Mouse (Mus musculus): ENCODE data around the gene Tia1. TPM values are rescaled to one million over a fixed set of nuclear protein-coding genes. Genes with fewer than 3 reads are reported as not detected.
A peak's percentile ranks its signal among the peaks of the same experiment; 100 is the strongest.
"Not testable (repeated sequence)": the region's sequence is repeated elsewhere in the genome, so short reads cannot be mapped to it uniquely, and the experiment has no call there.

The Tia1 gene
- polyA plus RNA-seq, 1 experiment from 2014 or later, result 401 TPM

DNA sequence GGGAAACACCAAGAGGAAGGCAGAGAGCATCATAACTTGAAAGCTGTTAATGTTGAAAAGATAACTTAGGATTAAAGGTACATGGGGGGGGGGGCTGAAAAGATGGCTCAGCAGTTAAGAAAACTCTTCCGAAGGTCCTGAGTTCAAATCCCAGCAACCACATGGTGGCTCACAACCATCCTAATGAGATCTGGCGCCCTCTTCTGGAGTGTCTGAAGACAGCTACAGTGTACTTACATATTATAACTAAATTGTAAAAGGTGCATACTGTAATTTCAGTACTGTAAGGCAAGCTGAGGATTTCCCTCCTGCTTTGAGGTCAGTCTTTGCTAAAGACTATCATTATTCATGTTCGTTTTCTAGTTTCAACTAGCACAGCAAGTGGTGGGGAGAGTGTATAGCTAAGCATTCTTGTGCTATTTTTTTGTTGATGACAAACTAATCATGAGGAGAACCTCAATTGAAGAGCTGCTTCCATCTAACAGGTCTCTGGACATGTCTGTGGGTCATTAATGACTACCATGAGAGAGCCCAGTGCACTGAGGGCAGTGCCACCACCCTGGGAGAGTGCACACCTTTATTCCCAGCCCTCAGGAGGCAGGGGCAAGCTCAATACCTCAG is 33.8 kb upstream of the Tia1 start:
- no peak for ATAC-seq
- no peaks in the 10 kb centered on the region for H3K27me3 ChIP-seq
- no peaks in the 10 kb centered on the region for H3K9me3 ChIP-seq
- H3K27ac ChIP-seq, result peak overlapping the region; percentile 94
- peaks cover 39% of the 10 kb centered on the region for H3K4me1 ChIP-seq (replicated peaks)
- H3K9ac ChIP-seq (replicated peaks), result peak overlapping the region; percentile 72
- peaks cover 18% of the 10 kb centered on the region; the same call in 1 of the 2 replicates for H3K36me3 ChIP-seq
- H3K4me3 ChIP-seq (replicated peaks), result peak overlapping the region; percentile 83
- H3K4me2 ChIP-seq (replicated peaks), result peak overlapping the region; percentile 63
- 57% methylated on average over 3 of the region's 3 CpGs for WGBS

DNA sequence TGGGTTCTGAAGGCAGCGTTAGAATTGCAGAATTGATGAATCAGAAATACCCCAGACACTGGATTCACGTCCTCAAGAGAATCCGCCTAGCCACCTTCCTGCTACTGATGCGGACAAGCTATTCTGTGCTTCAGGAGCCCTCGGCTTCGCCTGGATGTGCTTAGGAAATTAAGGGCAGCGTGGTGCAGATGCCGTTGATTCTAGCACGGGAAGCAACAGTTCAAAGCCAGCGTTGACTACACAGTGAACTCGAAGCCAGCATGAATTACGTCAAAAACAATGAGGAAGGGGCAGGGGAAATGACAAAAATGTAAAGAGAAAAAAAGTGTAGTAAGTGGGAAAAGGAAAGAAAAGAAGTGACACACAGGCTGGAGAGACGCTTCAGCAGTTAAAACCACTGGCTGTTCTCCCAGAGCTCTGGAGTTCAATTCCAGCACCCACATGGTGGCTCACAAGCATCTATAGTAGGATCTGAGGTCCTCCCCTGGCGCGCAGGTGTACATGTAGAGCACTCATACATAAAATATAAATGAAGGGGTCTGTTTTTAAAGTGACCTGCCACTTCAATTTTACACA is 33.2 kb upstream of the Tia1 start, which contains the start of gene Snrpg:
Snrpg (plus strand) TSS at position 541 of the 576 bp plus-strand sequence.
- Histone ChIP-seq H3K36me3 (peaks cover 20% of the 10 kb centered on the region; the same call in 1 of the 2 replicates), H3K9ac (replicated peaks) (peak within 1 kb of the TSS; percentile 87), H3K4me2 (replicated peaks) (peak within 1 kb of the TSS; percentile 97), H3K4me3 (replicated peaks) (peak within 1 kb of the TSS; percentile 83), H3K27me3 (no peaks in the 10 kb centered on the region), H3K27ac (peak within 1 kb of the TSS; percentile 94), H3K4me1 (replicated peaks) (peaks cover 39% of the 10 kb centered on the region), H3K9me3 (no peaks in the 10 kb centered on the region)
- ATAC-seq, result 0 out of 2 replicates have a peak, but pooled peaks have one; percentile 2
- WGBS, result 14% methylated on average over 15 of the region's 15 CpGs

DNA sequence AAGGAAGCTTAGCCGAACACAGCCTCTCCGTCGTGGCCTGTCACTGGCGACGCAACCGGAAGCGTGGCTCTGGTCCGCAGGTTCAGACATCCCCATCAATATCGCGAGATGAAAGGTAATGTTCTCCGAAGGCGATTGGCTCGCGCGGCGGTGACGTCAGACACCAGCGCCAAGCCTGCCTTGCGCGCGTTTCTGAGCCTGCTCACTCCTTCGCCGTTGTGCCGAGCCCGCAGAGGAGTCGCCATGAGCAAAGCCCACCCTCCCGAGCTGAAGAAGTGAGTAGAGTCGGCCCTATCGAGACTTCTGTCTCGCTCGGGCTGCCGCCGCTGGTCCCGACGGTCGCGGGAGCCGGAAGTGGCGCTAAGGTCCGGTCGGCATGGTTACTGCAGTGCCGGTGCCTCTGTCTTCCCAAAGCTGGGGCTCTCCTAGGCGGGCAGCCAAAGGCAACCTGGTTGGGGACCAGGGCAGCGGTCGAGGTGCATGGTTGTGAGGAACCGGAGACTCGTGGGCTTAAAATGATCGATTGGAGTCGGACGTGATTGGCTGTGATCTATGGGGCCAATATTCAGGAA is 32.6 kb upstream of the Tia1 start:
- Histone ChIP-seq H3K9ac (replicated peaks) (peak overlapping the region; percentile 87), H3K27ac (peak overlapping the region; percentile 94), H3K9me3 (no peaks in the 10 kb centered on the region), H3K27me3 (no peaks in the 10 kb centered on the region), H3K4me3 (replicated peaks) (peak overlapping the region; percentile 83), H3K36me3 (peaks cover 24% of the 10 kb centered on the region), H3K4me2 (replicated peaks) (peak overlapping the region; percentile 97), H3K4me1 (replicated peaks) (peaks cover 34% of the 10 kb centered on the region)
- under 1% methylated on average over 50 of the region's 50 CpGs for WGBS
- ATAC-seq, result peak; percentile 97

DNA sequence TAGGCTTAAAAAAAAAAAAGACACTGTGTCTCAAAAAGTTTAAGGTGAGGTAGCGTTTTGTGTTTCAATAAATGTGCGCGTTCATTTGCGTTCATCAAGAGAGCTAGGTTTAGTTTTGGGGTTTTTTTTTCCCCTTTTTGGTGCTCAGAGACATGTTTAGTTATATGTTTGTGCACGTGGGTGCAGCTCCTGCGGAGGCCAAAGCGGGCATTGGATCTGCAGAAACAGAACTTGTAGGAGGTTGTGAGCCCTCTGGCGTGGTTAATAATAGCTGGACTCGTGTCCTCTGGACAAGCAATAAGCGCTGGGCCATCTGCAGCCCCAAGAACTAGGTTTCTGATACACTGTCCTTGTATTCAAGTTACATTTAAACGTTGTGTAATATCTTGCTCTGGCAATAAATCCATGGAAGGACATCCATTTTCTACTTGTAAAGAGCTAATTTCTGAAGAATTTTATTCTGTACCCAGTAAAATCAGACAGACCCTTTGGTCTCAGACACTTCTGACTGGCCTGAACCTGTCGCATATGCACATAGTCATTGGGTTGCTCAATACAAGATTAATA is 32.0 kb upstream of the Tia1 start:
- ATAC-seq, result no peak
- Histone ChIP-seq H3K27ac (peak overlapping the region; percentile 94), H3K4me2 (replicated peaks) (peak overlapping the region; percentile 97), H3K36me3 (peaks cover 30% of the 10 kb centered on the region), H3K27me3 (no peaks in the 10 kb centered on the region), H3K9me3 (no peaks in the 10 kb centered on the region), H3K9ac (replicated peaks) (peak overlapping the region; percentile 87), H3K4me3 (replicated peaks) (peak overlapping the region; percentile 83), H3K4me1 (replicated peaks) (peaks cover 28% of the 10 kb centered on the region)
- WGBS, result 5% methylated on average over 12 of the region's 12 CpGs

DNA sequence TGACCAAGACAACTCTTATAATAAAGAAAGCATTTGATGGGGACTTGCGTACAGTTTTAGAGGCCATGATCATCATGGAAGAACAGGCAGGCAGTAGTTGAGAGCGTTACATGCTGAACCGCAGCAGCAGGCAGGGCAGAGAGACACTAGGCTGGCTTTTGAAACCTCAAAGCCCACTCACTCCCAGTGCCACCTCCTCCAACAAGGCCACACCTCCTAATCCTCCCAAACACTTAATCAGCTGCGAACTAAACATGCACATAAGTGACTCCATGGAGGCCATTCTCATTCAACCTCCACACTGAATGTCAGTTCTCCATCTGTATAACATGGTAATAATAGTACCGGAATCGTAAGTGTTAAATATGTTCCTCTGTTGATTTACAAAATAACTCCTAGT is 30.5 kb upstream of the Tia1 start:
- no peaks in the 10 kb centered on the region for H3K9me3 ChIP-seq
- H3K4me3 ChIP-seq (replicated peaks), result no peak overlapping the region
- peaks cover 39% of the 10 kb centered on the region for H3K36me3 ChIP-seq
- H3K4me1 ChIP-seq (replicated peaks), result peaks cover 26% of the 10 kb centered on the region
- H3K4me2 ChIP-seq (replicated peaks), result no peak overlapping the region
- H3K27me3 ChIP-seq, result no peaks in the 10 kb centered on the region
- 90% methylated on average over 6 of the region's 6 CpGs for WGBS
- ATAC-seq, result no peak
- H3K27ac ChIP-seq, result no peak overlapping the region
- no peak overlapping the region for H3K9ac ChIP-seq (replicated peaks)

DNA sequence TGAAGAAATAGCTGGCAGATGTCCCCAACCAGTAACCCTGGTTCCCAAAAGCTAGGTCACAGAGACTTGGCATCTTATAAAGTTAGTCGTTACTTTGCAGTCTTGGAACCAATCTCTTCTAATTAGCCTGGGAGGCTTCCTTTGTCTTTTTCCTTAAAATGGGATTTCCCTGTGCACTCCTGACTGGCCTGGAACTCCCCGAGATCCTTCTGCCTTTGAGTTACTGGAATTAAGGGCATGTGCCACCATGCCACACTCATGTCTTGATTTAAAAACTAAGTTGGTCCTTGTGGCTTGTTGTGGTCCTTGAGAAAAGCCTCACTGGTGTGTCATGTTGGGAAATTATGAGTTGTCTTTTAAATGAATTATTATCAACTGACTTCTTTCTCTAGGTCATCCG is 25.7 kb upstream of the Tia1 start:
- Histone ChIP-seq H3K9me3 (no peaks in the 10 kb centered on the region), H3K36me3 (peaks cover 44% of the 10 kb centered on the region), H3K27ac (no peak overlapping the region), H3K4me1 (replicated peaks) (peaks cover 3% of the 10 kb centered on the region), H3K4me2 (replicated peaks) (no peak overlapping the region), H3K4me3 (replicated peaks) (no peak overlapping the region), H3K27me3 (no peaks in the 10 kb centered on the region), H3K9ac (replicated peaks) (no peak overlapping the region)
- 90% methylated on average over 3 of the region's 3 CpGs for WGBS
- no peak for ATAC-seq

DNA sequence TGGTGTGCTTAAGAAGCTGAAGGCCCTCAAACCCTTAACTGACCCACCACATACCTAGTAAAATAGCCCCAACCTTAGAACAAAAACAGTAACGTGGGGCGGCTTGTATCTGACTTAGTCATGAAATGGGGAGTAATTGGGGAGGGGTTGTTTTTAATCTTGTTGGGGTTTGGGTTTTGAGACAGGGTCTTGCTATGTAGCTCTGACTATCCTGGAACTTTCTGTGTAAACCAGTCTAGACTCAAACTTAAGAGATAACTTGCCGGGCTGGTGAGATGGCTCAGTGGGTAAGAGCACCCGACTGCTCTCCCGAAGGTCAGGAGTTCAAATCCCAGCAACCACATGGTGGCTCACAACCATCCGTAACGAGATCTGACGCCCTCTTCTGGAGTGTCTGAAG is 23.9 kb upstream of the Tia1 start:
- H3K27me3 ChIP-seq; H3K9me3 ChIP-seq; H3K4me3 ChIP-seq (replicated peaks); H3K4me2 ChIP-seq (replicated peaks); H3K4me1 ChIP-seq (replicated peaks); H3K9ac ChIP-seq (replicated peaks); ATAC-seq; H3K27ac ChIP-seq: not testable (repeated sequence)
- peaks cover 48% of the 10 kb centered on the region for H3K36me3 ChIP-seq
- WGBS, result 83% methylated on average over 8 of the region's 8 CpGs

DNA sequence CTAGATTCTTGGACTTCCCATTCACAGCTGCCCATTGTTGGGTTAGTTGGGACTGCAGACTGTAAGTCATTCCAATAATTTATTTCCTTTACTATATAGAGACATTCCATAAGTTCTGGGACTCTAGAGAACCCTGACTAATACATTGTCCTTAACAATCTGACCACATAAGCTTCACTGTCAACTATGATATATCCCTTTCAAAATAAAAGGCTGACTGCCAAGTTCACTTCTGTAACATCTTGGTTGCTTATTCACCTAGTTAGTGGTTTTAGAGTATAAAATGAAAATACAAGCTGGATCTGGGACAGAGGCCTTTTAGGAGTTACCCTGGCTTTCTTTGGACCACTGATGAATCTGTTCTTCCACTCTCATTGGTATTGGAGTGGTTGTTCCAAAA is 21.5 kb upstream of the Tia1 start:
- H3K4me3 ChIP-seq (replicated peaks), result no peak overlapping the region
- no peaks in the 10 kb centered on the region for H3K9me3 ChIP-seq
- no peak overlapping the region for H3K27ac ChIP-seq
- ATAC-seq, result no peak
- no peaks in the 10 kb centered on the region for H3K27me3 ChIP-seq
- 0 out of 2 replicates have a peak, but pooled peaks cover 3% of the 10 kb centered on the region for H3K4me1 ChIP-seq (replicated peaks)
- H3K9ac ChIP-seq (replicated peaks), result no peak overlapping the region
- H3K4me2 ChIP-seq (replicated peaks), result no peak overlapping the region
- peaks cover 51% of the 10 kb centered on the region for H3K36me3 ChIP-seq

DNA sequence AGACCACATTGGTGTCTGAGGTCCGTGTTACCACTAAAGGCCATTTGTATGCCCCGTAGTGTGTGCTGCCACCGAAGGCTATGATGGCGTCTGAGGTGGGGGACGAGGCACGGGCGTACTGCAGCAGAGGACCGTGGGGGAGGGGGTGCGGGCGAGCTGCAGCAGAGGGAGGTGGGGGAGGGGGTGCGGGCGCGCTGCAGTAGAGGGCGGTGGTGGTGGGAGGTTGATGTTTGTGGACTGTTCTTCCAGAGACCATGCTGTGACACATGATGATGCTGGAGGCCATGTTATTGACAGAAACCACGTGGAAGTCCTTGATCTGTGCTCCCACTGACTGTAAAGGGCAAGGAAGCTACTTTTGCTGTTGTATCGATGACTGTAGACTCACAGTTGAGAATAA is 20.6 kb upstream of the Tia1 start:
- H3K27ac ChIP-seq, result no peak overlapping the region
- H3K9me3 ChIP-seq, result no peaks in the 10 kb centered on the region
- H3K9ac ChIP-seq (replicated peaks), result no peak overlapping the region
- 0 out of 2 replicates have a peak, but pooled peaks cover 3% of the 10 kb centered on the region for H3K4me1 ChIP-seq (replicated peaks)
- no peaks in the 10 kb centered on the region for H3K27me3 ChIP-seq
- 46% methylated on average over 16 of the region's 16 CpGs for WGBS
- peaks cover 51% of the 10 kb centered on the region for H3K36me3 ChIP-seq
- no peak for ATAC-seq
- H3K4me3 ChIP-seq (replicated peaks), result no peak overlapping the region
- H3K4me2 ChIP-seq (replicated peaks), result no peak overlapping the region

DNA sequence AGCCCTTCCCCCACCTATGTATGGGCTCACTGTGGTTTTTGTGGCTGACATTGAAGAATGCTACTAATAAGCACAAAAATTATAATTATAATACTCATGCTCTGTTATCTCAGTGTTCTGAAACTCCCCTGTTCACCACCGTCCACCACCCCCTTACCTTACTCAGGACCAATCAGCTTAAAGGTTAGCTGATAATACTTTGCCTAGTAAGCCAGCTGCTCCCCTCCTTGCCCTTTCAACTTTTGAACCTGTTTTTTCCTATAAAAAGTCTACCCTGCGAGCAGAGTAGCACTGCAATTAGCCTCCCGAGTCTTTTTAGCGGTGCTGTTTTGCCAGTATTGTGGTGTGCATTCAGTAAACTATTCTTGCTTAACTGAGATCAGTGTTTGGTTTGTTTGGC is 19.3 kb upstream of the Tia1 start:
- peaks cover 51% of the 10 kb centered on the region for H3K36me3 ChIP-seq
- H3K27me3 ChIP-seq, result no peaks in the 10 kb centered on the region
- no peak overlapping the region for H3K4me2 ChIP-seq (replicated peaks)
- no peak for ATAC-seq
- no peaks in the 10 kb centered on the region for H3K9me3 ChIP-seq
- H3K9ac ChIP-seq (replicated peaks), result no peak overlapping the region
- 0 out of 2 replicates have a peak, but pooled peaks cover 3% of the 10 kb centered on the region for H3K4me1 ChIP-seq (replicated peaks)
- no peak overlapping the region for H3K4me3 ChIP-seq (replicated peaks)
- H3K27ac ChIP-seq, result no peak overlapping the region
- 74% methylated on average over 4 of the region's 4 CpGs for WGBS

DNA sequence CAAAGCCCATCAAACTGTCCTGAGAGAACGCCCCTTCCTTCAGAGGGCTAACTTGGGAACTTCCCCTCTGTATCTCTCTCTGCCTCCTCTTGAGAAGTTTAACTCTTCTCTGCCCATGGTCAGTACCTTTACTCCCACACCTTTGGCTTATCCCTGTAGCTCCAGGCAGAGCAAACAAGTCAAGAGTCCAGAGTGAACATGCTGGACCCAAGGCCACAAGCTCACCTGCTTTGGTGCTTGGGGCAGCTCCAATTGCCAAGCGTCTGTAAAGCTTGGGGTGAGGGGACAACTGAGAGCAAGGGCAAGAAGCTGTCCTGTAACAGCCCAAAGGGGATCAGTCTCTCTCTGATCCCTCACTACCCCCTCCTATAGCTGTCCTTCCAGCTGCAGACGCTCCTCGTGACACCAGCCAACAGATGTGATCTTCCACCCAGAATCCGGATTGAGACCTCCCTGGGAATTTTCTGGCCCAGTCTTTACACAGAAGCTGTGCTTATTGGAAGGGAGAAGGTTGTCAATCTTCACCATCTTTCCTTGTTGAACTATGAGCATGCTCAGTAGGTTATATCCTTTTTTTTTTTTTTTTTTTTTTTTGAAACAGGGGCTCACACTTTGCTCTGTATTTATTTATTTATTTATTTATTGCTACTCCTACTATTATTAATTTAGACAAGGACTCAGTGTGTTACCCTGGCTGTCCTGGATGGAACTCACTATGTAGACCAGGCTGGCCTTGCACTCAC is 18.5 kb upstream of the Tia1 start:
- no peak overlapping the region for H3K4me3 ChIP-seq (replicated peaks)
- 0 out of 2 replicates have a peak, but pooled peaks cover 3% of the 10 kb centered on the region for H3K4me1 ChIP-seq (replicated peaks)
- H3K27ac ChIP-seq, result no peak overlapping the region
- H3K9ac ChIP-seq (replicated peaks), result no peak overlapping the region
- H3K36me3 ChIP-seq, result peaks cover 55% of the 10 kb centered on the region
- H3K4me2 ChIP-seq (replicated peaks), result no peak overlapping the region
- ATAC-seq, result no peak
- WGBS, result 87% methylated on average over 5 of the region's 5 CpGs
- H3K27me3 ChIP-seq, result no peaks in the 10 kb centered on the region
- no peaks in the 10 kb centered on the region for H3K9me3 ChIP-seq
